25 mouse cellular contexts compared by ENCODE assay signal in the genomic region with DNA sequence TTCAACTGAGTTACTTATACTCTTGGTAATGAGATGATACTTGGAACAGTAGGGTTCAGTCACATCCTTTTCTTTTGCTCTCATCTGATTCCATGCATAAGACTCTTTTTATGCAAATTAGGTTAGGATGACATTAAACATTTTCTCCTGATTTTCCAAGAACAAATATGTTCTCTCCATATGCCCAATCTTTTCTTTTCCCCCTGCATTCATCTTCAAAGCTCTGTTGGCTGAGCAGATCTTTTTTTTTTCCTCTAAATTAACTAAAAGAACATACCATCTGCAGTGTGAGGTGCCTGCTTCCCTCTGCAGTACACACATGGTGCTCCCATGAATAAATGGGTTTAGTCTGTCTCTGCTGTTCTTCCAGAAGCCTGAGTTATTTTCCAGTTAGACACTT.
DNase-seq lines count a peak whose midpoint lies in the region; ATAC-seq lines count a peak whose summit lies in the region.
"Had no signal": no experiment of that assay in that cellular context is flagged by ENCODE, and none has a peak within 500 bp of the region (broad histone marks: within the 10 kb centered on the region; RNA-seq: fewer than 3 reads in every experiment).

No protein-coding gene starts in this region.

- H3K9ac ChIP-seq in forebrain, embryonic 14.5 days (ENCODE audit: low read length) = no peak overlapping the region
- H3K9ac ChIP-seq: embryonic facial prominence, embryonic 15.5 days; hindbrain, embryonic 13.5 days; liver, postnatal 0 days; neural tube, embryonic 13.5 days had no signal

- no peaks in the 10 kb centered on the region for H3K27me3 ChIP-seq in forebrain, embryonic 14.5 days (replicated peaks; ENCODE audit: control insufficient read depth, insufficient read depth, low read length)
- H3K27me3 ChIP-seq in forebrain, embryonic 10.5 days (ENCODE audit: poor library complexity, severe bottlenecking) = no peaks in the 10 kb centered on the region
- H3K27me3 ChIP-seq: embryonic facial prominence, embryonic 15.5 days; hindbrain, embryonic 13.5 days; neural tube, embryonic 13.5 days had no signal

- ATAC-seq in forebrain, embryonic 14.5 days = peak; percentile 54; the same call in 1 of the 2 replicates
- ATAC-seq: activated CD4-positive, CD25-positive, alpha-beta regulatory T cell, adult 4 months; liver, postnatal 0 days; lung, postnatal 0 days; midbrain, embryonic 16.5 days had no signal

- H3K36me3 ChIP-seq in forebrain, embryonic 14.5 days (ENCODE audit: control insufficient read depth, insufficient read depth, low read length) = no peaks in the 10 kb centered on the region
- H3K36me3 ChIP-seq in forebrain, embryonic 10.5 days (replicated peaks) = no peaks in the 10 kb centered on the region
- H3K36me3 ChIP-seq: embryonic facial prominence, embryonic 15.5 days; hindbrain, embryonic 13.5 days; midbrain, embryonic 10.5 days; neural tube, embryonic 13.5 days had no signal

- 0 out of 2 replicates have a peak, but pooled peaks cover 4% of the 10 kb centered on the region for H3K9me3 ChIP-seq in forebrain, embryonic 14.5 days (replicated peaks; ENCODE audit: control insufficient read depth, low read length)
- no peaks in the 10 kb centered on the region for H3K9me3 ChIP-seq in forebrain, embryonic 10.5 days
- H3K9me3 ChIP-seq: embryonic facial prominence, embryonic 15.5 days; midbrain, embryonic 10.5 days; neural tube, embryonic 13.5 days had no signal

- H3K4me2 ChIP-seq in forebrain, embryonic 14.5 days (ENCODE audit: low read length) = no peak overlapping the region
- H3K4me2 ChIP-seq: embryonic facial prominence, embryonic 15.5 days; hindbrain, embryonic 13.5 days; liver, embryonic 11.5 days; neural tube, embryonic 13.5 days had no signal

- peak overlapping the region; percentile 29; the same call in 1 of the 2 replicates for H3K27ac ChIP-seq in forebrain, embryonic 14.5 days (ENCODE audit: low read depth, low read length)
- H3K27ac ChIP-seq in forebrain, embryonic 10.5 days = no peak overlapping the region
- H3K27ac ChIP-seq: embryonic facial prominence, embryonic 15.5 days; gastrocnemius, adult 2 months; hindbrain, embryonic 13.5 days; macrophage; midbrain, embryonic 10.5 days; neural tube, embryonic 13.5 days; stomach, postnatal 0 days had no signal

- peak; percentile 71 for DNase-seq in forebrain, embryonic 14.5 days (ENCODE audit: low spot score)
- no peak for DNase-seq in forebrain, embryonic 10.5 days (ENCODE audit: extremely low spot score, low spot score)
- DNase-seq in layer of hippocampus, adult 11-12 months (ENCODE audit: low spot score) = peak; percentile 61
- no peak for DNase-seq in layer of hippocampus, postnatal 25 days (ENCODE audit: extremely low spot score in 1 of 2, low spot score in 1 of 2)
- DNase-seq in right cerebral cortex, adult 18-20 months = peak; percentile 41
- DNase-seq in right cerebral cortex, postnatal 4 days = no peak
- no peak for DNase-seq in cerebellum, adult 18-20 months
- DNase-seq in heart, postnatal 4 days = no peak
- DNase-seq: adrenal gland, adult 8-10 months; cerebellum, adult 9-11 months; gastrocnemius, adult 2 months; kidney, adult 11 months; kidney, postnatal 4 days; liver, postnatal 0 days had no signal

- H3K4me3 ChIP-seq in forebrain, embryonic 14.5 days (ENCODE audit: low read depth, low read length) = no peak overlapping the region
- no peak overlapping the region for H3K4me3 ChIP-seq in forebrain, embryonic 10.5 days
- H3K4me3 ChIP-seq: embryonic facial prominence, embryonic 15.5 days; gastrocnemius, adult 2 months; hindbrain, embryonic 13.5 days; midbrain, embryonic 10.5 days; myocyte; neural tube, embryonic 13.5 days had no signal

- H3K4me1 ChIP-seq in forebrain, embryonic 14.5 days (ENCODE audit: control insufficient read depth, insufficient read depth, low read length) = no peaks in the 10 kb centered on the region
- H3K4me1 ChIP-seq in forebrain, embryonic 10.5 days = peaks cover 6% of the 10 kb centered on the region
- H3K4me1 ChIP-seq: embryonic facial prominence, embryonic 15.5 days; hindbrain, embryonic 13.5 days; midbrain, embryonic 10.5 days had no signal

Comparison
In these comparisons a context has a peak if more than half of its experiments do, and no peak if none do; other contexts are left out.
1. DNase-seq: peak in forebrain, embryonic 14.5 days (single experiment), layer of hippocampus, adult 11-12 months (single experiment) and right cerebral cortex, adult 18-20 months (single experiment); none in forebrain, embryonic 10.5 days (single experiment), layer of hippocampus, postnatal 25 days (0 of 2), right cerebral cortex, postnatal 4 days (single experiment), cerebellum, adult 18-20 months (0 of 2) and heart, postnatal 4 days (single experiment).